Mouse (Mus musculus) lung, embryonic 16.5 days (tissue): Measurements from ENCODE around the gene Stard9. TPM values are rescaled to one million over a fixed set of nuclear protein-coding genes. Genes with fewer than 3 reads are reported as not detected.

Experiments
- ATAC-seq: fragments of 200-750 bp; cut with Nextera tagmentation; 2 replicates; pipeline ENCODE4 v1.8.0; 2017; ENCODE audit warnings: low read depth, mild to moderate bottlenecking, moderate library complexity
- H3K27ac ChIP-seq: fragments of 300-500 bp; sonication (generic); 2 replicates; pipeline ENCODE4 v1.5.1; 2014; ENCODE audit warnings: mild to moderate bottlenecking, control low read depth, low read length
- H3K27me3 ChIP-seq: fragments of 300-500 bp; sonication (generic); 2 replicates; pipeline ENCODE4 v1.6.1; 2014; ENCODE audit warnings: low read depth, low read length, mixed read lengths; ENCODE audit not compliant: control insufficient read depth, insufficient read depth
- H3K36me3 ChIP-seq: fragments of 300-500 bp; sonication (generic); 2 replicates; pipeline ENCODE4 v1.6.1; 2014; ENCODE audit warnings: low read length; ENCODE audit not compliant: control insufficient read depth, insufficient read depth
- H3K4me1 ChIP-seq: fragments of 300-500 bp; sonication (generic); replicated peaks from 2 replicates; pipeline ENCODE4 v1.6.1; 2014; ENCODE audit warnings: low read length, mixed read lengths; ENCODE audit not compliant: control insufficient read depth, insufficient read depth
- H3K4me2 ChIP-seq: fragments of 300-500 bp; sonication (generic); 2 replicates; pipeline ENCODE4 v1.6.1; 2014; ENCODE audit warnings: low read depth, low read length, control low read depth
- H3K4me3 ChIP-seq: fragments of 300-500 bp; sonication (generic); 2 replicates; pipeline ENCODE4 v1.5.1; 2014; ENCODE audit warnings: mild to moderate bottlenecking, low read length, control low read depth
- H3K9ac ChIP-seq: fragments of 300-500 bp; sonication (generic); 2 replicates; pipeline ENCODE4 v1.6.1; 2014; ENCODE audit warnings: low read length, control low read depth
- H3K9me3 ChIP-seq: fragments of 300-500 bp; sonication (generic); 2 replicates; pipeline ENCODE4 v1.6.1; 2016; ENCODE audit warnings: low read length; ENCODE audit not compliant: control insufficient read depth
- WGBS: fragments of 180-500 bp; shearing (Covaris S2); extraction: QIAGEN DNeasy Blood & Tissue Kit; methylation state at CpG from one replicate; pipeline ENCODE4 v1.1.7; 2014; 5-methylcytosine and 5-hydroxymethylcytosine counted together
- polyA plus RNA-seq: library from polyadenylated mRNA; unstranded; fragments of >200 nt; fragmentation: Nextera tagmentation; extraction: Ambion mirVana; gene quantifications from 2 replicates; pipeline ENCODE4 v1.2.1, GENCODE M21; 2015

The Stard9 gene
- polyA plus RNA-seq, 1 experiment from 2014 or later, result 10.3 TPM

DNA sequence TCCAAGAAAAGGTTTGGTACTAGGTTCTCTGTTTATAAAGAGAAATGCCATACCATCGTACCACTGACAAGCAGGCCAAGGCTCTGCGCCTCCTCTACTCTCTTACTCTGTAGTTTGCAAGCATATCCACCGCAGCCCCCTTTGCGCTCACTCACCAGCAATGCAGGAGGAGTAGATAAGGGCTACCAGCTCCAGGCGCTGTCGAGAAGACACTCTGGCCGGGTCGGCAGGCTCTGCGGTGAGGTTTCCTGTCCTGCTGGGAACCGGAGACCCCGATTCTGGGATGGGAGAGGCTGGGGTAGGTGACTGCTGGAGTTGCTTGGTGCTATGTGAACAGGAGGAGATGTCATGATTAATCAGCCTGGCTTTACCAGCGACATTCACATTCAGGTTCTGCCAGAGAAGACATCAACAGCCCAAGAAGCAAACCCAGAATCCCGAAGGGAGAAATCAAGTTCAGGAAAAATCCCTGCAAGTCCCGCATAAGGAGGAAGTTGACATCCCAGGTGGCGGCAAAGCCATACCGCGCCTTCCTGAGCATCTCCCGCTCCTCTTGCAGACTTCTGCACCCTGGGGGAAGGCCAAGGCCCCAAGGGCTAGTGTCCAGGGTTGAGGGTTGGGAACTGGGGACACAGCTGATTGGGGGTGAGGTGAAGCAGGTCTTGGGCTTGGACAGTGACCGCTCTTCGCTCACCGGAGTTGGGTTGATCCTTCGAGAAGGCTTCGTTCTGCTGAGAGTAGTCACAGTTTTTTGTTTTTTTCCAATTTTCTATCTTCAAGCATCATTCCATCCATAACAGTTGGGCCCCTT is 101.1 kb downstream of the Stard9 start:
- Histone ChIP-seq H3K4me3 (peak overlapping the region; percentile 95), H3K27ac (no peak overlapping the region), H3K4me1 (peaks cover 26% of the 10 kb centered on the region), H3K4me2 (peak overlapping the region; percentile 99), H3K9me3 (no peaks in the 10 kb centered on the region), H3K27me3 (no peaks in the 10 kb centered on the region), H3K36me3 (peaks cover 32% of the 10 kb centered on the region), H3K9ac (peak overlapping the region; percentile 95)
- 5% methylated on average over 23 of the region's 23 CpGs for WGBS
- ATAC-seq, result no peak

DNA sequence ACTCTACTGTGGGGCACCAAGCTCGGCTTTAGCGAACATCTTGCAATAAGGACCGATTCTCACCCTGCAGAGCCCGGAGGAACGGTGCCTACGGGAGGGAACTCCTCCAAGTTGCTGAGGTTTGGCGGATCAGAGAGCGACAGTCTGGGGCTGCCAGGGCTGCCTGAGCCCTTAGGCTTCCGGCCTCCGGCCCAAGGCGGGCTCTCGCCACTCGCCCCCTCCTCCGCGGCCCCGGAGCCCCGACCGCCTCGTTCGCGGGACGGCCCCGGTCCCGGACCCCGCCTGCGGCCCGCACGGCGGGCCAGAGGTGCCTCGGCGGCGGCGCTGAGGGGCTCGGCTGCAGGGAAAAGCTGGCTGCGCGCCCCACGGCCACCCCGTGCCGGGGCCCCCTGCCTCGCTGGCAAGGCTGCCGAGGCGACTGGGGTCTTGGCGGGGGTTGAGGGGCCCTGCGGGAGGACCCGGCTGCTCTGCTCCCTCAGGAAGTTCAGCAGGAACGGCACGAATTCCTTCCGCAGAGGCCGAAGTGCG is 101.8 kb downstream of the Stard9 start:
- Histone ChIP-seq H3K4me2 (peak overlapping the region; percentile 99), H3K27me3 (no peaks in the 10 kb centered on the region), H3K9me3 (no peaks in the 10 kb centered on the region), H3K4me3 (peak overlapping the region; percentile 95), H3K27ac (peak overlapping the region; percentile 95), H3K4me1 (peaks cover 26% of the 10 kb centered on the region), H3K36me3 (peaks cover 24% of the 10 kb centered on the region), H3K9ac (peak overlapping the region; percentile 95)
- WGBS, result under 1% methylated on average over 48 of the region's 50 CpGs
- peak; percentile 37 for ATAC-seq

DNA sequence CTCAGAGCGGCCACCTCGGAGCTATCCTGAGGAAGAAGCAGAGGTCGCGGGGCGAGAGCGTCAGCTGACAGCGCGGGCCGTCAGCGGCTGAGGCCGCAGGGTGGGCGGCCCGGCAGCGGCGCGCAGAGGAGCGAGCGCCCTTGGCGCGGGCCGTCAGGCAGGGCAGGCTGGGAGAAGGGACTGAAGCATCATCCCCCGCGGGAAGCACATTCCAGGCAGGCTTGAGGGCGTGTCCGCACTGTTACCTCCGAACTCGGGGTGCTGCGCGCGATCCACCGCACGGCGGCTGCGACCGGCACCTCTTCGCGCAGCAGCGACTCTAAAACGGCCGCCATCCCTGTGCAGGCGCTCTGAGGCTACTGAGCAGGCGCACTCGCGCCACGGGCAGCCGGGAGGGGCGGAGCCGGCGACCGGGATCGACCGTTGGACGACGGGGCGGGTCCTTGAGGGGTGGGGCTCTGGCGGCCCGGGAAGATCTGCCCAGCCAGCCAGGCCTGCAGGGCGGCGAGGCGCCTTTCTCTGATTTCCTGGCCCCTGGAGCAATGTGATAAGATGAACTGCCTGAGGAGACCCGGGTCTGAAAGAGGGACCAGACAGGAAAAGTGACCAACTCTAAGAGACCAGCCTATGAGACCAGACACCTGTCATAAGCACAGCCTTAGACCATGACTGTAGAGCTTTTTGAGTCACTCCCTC is 102.4 kb downstream of the Stard9 start:
- Histone ChIP-seq H3K9ac (peak overlapping the region; percentile 95), H3K27me3 (no peaks in the 10 kb centered on the region), H3K4me3 (peak overlapping the region; percentile 95), H3K4me1 (peaks cover 26% of the 10 kb centered on the region), H3K27ac (peak overlapping the region; percentile 95), H3K4me2 (peak overlapping the region; percentile 99), H3K36me3 (peaks cover 18% of the 10 kb centered on the region), H3K9me3 (no peaks in the 10 kb centered on the region)
- WGBS, result under 1% methylated on average over 57 of the region's 61 CpGs
- ATAC-seq, result peak; percentile 99

DNA sequence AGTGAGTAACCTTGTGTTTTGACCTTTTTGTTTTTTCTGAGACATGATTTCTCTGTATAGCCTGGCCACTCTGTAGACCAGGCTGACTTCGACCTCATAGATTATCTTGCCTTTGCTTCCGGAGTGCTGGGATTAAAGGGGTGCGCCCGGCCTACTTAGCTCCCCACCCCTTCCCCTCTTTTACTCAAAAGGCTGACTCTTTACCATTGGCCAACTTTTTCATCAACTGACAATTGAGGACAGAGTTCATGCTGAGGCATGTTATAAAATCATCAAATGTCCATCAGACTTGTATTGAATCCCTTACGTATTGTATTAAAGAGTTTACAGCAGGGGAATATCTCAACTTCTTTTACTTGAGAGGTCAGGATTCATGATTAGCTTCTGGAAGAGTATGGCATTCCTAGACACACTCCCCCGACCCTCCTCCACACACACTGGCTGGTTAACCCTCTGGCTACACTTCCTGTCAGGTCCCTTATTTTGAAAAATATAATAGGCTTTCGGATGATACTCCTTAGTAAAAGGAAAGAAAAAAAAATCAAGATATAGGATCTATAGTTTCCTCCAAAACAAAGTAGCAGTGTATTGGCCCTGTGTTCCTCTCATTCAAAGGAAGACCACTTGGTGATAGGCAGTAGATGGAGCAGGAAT is 103.1 kb downstream of the Stard9 start:
- Histone ChIP-seq H3K27me3 (no peaks in the 10 kb centered on the region), H3K9ac (peak overlapping the region; percentile 65)

DNA sequence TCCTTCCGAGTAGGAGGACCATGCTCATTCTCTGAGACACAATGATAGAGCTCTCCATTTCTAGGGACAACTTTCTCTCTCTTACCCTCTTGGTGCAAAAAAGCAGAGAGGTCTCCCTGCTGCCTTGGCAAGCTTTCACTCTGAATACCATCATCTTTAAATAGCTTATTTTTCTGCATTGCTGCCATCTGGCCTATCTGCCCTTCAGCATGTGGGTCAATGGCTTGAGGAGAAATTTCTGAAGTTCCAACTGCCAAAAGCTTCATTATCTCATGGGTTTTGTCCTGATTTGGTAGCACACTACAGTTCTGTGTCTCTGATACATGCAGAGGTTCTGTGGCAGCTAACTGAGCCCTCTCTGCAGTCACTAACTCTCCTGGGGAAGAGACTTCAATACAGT is 116.6 kb downstream of the Stard9 start:
- ATAC-seq, result no peak

More for the DNA sequence above, 103.1 kb downstream of the Stard9 start:
- Histone ChIP-seq H3K4me1 (peaks cover 26% of the 10 kb centered on the region), H3K4me3 (peak overlapping the region; percentile 95), H3K4me2 (peak overlapping the region; percentile 99), H3K36me3 (peaks cover 12% of the 10 kb centered on the region), H3K27ac (peak overlapping the region; percentile 95), H3K9me3 (no peaks in the 10 kb centered on the region)
- no peak for ATAC-seq
- 40% methylated on average over 7 of the region's 7 CpGs for WGBS

DNA sequence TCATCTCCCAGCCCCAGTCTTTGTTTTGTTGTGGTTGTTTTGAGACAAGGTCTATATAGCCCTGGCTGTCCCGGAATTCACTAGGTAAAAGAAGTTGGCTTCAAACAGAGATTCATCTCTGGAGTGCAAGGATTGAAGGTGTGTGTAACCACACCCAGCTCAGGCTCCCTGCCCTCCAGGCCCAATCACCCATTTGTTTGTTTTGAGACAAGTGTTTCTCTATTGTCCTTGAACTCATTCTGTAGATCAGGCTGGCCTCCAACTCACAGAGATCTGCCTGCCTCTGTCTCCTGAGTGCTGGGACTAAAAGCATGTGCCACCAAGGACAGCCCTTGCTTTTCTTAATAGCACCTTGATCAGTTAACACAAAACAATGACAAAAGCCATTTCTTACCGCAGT is 119.1 kb downstream of the Stard9 start:
- H3K27ac ChIP-seq, result no peak overlapping the region
- H3K4me1 ChIP-seq, result no peaks in the 10 kb centered on the region
- H3K9ac ChIP-seq, result no peak overlapping the region
- H3K4me2 ChIP-seq, result no peak overlapping the region
- WGBS, result 97% methylated on average over 2 of the region's 2 CpGs
- H3K27me3 ChIP-seq, result no peaks in the 10 kb centered on the region
- peaks cover 12% of the 10 kb centered on the region for H3K36me3 ChIP-seq
- H3K9me3 ChIP-seq, result no peaks in the 10 kb centered on the region
- no peak overlapping the region for H3K4me3 ChIP-seq
- ATAC-seq, result no peak

More for the DNA sequence above, 116.6 kb downstream of the Stard9 start:
- Histone ChIP-seq H3K4me3 (no peak overlapping the region), H3K27ac (no peak overlapping the region), H3K4me2 (no peak overlapping the region), H3K27me3 (no peaks in the 10 kb centered on the region), H3K4me1 (no peaks in the 10 kb centered on the region), H3K9me3 (no peaks in the 10 kb centered on the region), H3K9ac (no peak overlapping the region), H3K36me3 (peaks cover 12% of the 10 kb centered on the region)
- WGBS, result 94% methylated on average over 1 of the region's 1 CpGs

DNA sequence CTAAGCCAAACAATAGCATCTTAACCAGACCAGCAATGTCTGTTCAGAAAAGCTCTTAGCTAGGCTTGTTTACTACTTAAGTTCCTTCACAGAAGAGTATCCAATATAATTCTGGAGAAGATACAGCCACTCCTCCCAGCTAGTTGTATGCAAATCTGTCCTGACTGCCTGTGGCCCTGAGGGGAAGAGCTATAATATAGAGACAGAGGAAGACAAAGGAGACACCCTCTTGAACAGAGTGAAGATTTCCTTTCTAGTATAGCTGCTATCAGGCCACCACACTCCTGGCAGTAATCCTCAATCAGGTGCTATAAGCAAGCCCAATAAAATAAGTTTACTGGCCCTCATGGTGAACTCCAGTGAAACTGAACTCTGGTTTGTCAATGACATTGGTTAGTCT is 133.0 kb downstream of the Stard9 start:
- H3K4me1 ChIP-seq, result no peaks in the 10 kb centered on the region
- H3K27ac ChIP-seq, result no peak overlapping the region
- no peak overlapping the region for H3K9ac ChIP-seq
- peaks cover 3% of the 10 kb centered on the region; the same call in 1 of the 2 replicates for H3K36me3 ChIP-seq
- no peak overlapping the region for H3K4me2 ChIP-seq
- no peak for ATAC-seq
- no peaks in the 10 kb centered on the region for H3K9me3 ChIP-seq
- no peaks in the 10 kb centered on the region for H3K27me3 ChIP-seq
- no peak overlapping the region for H3K4me3 ChIP-seq

DNA sequence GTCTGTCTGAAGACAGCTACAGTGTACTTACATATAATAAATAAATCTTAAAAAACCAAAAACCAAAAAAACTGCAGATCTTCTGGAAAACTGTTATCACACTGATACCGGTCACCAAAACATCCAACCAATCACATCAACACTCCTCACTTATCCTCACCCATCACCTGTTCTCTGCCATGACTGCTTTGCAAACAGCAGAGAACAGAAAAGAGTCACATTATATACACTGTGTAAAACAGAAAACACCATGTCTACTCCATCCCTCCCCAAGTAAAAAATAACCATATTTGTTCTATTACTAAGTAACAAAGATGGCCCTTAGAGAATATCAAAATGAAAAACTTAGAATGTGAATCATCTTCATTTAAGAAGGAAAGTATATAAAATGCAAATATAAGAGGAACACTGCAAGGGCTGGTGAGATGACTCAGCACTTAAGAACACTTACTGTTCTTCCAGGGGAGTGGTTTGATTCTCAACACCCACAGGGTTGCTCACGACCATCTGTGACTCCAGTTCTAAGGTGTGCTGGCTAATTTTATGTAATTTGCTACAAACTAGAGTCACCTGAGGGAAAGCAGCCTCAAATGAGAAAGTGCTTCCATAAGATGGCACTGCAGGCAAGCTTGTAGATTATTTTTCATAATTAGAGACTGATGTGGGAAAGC is 141.5 kb downstream of the Stard9 start:
- H3K4me1 ChIP-seq, result no peaks in the 10 kb centered on the region
- no peaks in the 10 kb centered on the region for H3K27me3 ChIP-seq
- H3K27ac ChIP-seq, result no peak overlapping the region
- no peak overlapping the region for H3K9ac ChIP-seq
- WGBS, result 75% methylated on average over 2 of the region's 2 CpGs
- H3K4me2 ChIP-seq, result no peak overlapping the region
- H3K9me3 ChIP-seq, result no peaks in the 10 kb centered on the region
- ATAC-seq, result no peak
- no peaks in the 10 kb centered on the region for H3K36me3 ChIP-seq
- H3K4me3 ChIP-seq, result no peak overlapping the region
